In genomic region chr6:124930754-124931524, GRCm38 (mm10) we compare ENCODE assay signal across 8 mouse cellular contexts. TPM values are rescaled to one million over a fixed set of nuclear protein-coding genes. Genes with fewer than 3 reads are reported as not detected.
A peak's percentile ranks its signal among the peaks of the same experiment; 100 is the strongest.
DNase-seq lines count a peak whose midpoint lies in the region; ATAC-seq lines count a peak whose summit lies in the region.

TSS of gene Mlf2 (plus strand) at chr6:124931386.

- DNase-seq in ZHBTc4 (ENCODE audit: low read depth, low spot score), result peak; percentile 99
- DNase-seq in gastrocnemius, adult 8-10 months (ENCODE audit: low spot score in 2 of 2), result peak; percentile 99
- peak; percentile 97 for DNase-seq in hindlimb bud, embryonic 11.5 days (ENCODE audit: extremely low spot score, low read depth, low spot score)
- peak; percentile 98 to 99 for DNase-seq in left cerebral cortex, adult 8-10 months (ENCODE audit: low spot score in 2 of 2)
- DNase-seq in right cerebral cortex, postnatal 10 days (ENCODE audit: low spot score in 2 of 2), result peak; percentile 98 to 99
- DNase-seq in urinary bladder, postnatal 25 days (ENCODE audit: low spot score), result peak; percentile 99

- no peaks in the 10 kb centered on the region for H3K9me3 ChIP-seq in megakaryocyte, embryonic 14.5 days

- ATAC-seq in common myeloid progenitor, adult 5-6 weeks (replicated peaks; ENCODE audit: low read depth, poor library complexity, severe bottlenecking), result peak; percentile 91

- H3K36me3 ChIP-seq in megakaryocyte, embryonic 14.5 days (replicated peaks; ENCODE audit: low read length), result peaks cover 33% of the 10 kb centered on the region

- peaks cover 39% of the 10 kb centered on the region for H3K4me1 ChIP-seq in megakaryocyte, embryonic 14.5 days

- H3K27me3 ChIP-seq in megakaryocyte, embryonic 14.5 days (replicated peaks), result peaks cover 2% of the 10 kb centered on the region

- peak within 1 kb of the TSS; percentile 97 for H3K4me3 ChIP-seq in megakaryocyte, embryonic 14.5 days (replicated peaks)

RNA-seq across cellular contexts. Expression of gene Mlf2, which starts in this region (rescaled TPM):
- total RNA-seq in common myeloid progenitor, adult 5-6 weeks (2017), result 54.9 and 61.1 TPM in 2 replicates
- total RNA-seq in gastrocnemius, adult 8-10 months (2022), result 100 to 1,000 TPM; 192 to 219 (median 202) TPM
- total RNA-seq in left cerebral cortex, adult 8-10 months (2022), result 100 to 1,000 TPM; 578 to 635 (median 620) TPM
- 183 and 362 TPM in 2 replicates for polyA plus RNA-seq in megakaryocyte, embryonic 14.5 days (2012; ENCODE audit: insufficient read depth, low replicate concordance)

Comparison
In these comparisons a context has a peak if more than half of its experiments do, and no peak if none do; other contexts are left out.
1. Peak in every context shown above with its lines: DNase-seq, ATAC-seq and H3K4me3 ChIP-seq.